Mouse (Mus musculus) testis, adult 2 months (tissue): ENCODE measurements around the gene Espnl. TPM values are rescaled to one million over a fixed set of nuclear protein-coding genes. Genes with fewer than 3 reads are reported as not detected.
A peak's percentile ranks its signal among the peaks of the same experiment; 100 is the strongest.

Source experiments
- H3K27ac ChIP-seq: fragments of 200-500 bp; 2 replicates; pipeline ENCODE4 v1.5.1; 2012; ENCODE audit warnings: low read depth, low read length; ENCODE audit not compliant: control insufficient read depth, insufficient read depth
- H3K27me3 ChIP-seq: fragments of 200-500 bp; 2 replicates; pipeline ENCODE4 v1.6.1; 2012; ENCODE audit warnings: mild to moderate bottlenecking, low read length, moderate library complexity; ENCODE audit not compliant: control insufficient read depth, insufficient read depth
- H3K36me3 ChIP-seq: fragments of 200-500 bp; 2 replicates; pipeline ENCODE4 v1.6.1; 2012; ENCODE audit warnings: mild to moderate bottlenecking, low read length; ENCODE audit not compliant: control insufficient read depth, insufficient read depth
- H3K4me1 ChIP-seq: fragments of 200-500 bp; 2 replicates; pipeline ENCODE4 v1.6.1; 2012; ENCODE audit warnings: low read length; ENCODE audit not compliant: control insufficient read depth, insufficient read depth
- H3K4me3 ChIP-seq: fragments of 200-500 bp; 2 replicates; pipeline ENCODE4 v1.5.1; 2012; ENCODE audit warnings: low read depth, mild to moderate bottlenecking, low read length, moderate library complexity, mixed read lengths; ENCODE audit not compliant: control insufficient read depth
- CTCF ChIP-seq: fragments of 200-500 bp; IDR thresholded peaks from 2 replicates; pipeline ENCODE4 v1.5.1; 2012; ENCODE audit warnings: low read depth, mild to moderate bottlenecking, inconsistent platforms, low read length, moderate library complexity; ENCODE audit not compliant: control insufficient read depth, insufficient read depth, insufficient replicate concordance
- POLR2A ChIP-seq: fragments of 200-500 bp; IDR thresholded peaks from 2 replicates; pipeline ENCODE4 v1.6.1; 2012; ENCODE audit warnings: low read depth, mild to moderate bottlenecking, inconsistent platforms, low read length, moderate library complexity; ENCODE audit not compliant: control insufficient read depth
- polyA plus RNA-seq: library from polyadenylated mRNA; depleted of rRNA; stranded (reverse); fragments of >200 nt; gene quantifications from 2 replicates; pipeline ENCODE4 v1.2.3, GENCODE M21; 2012; rRNA removed

Gene Espnl
- polyA plus RNA-seq, 1 experiment = 0.27 TPM

- Histone ChIP-seq H3K36me3 (no peaks in the 10 kb centered on the region; the same call in 1 of the 2 replicates), H3K4me1 (peaks cover 17% of the 10 kb centered on the region), H3K4me3 (no peak overlapping the region), H3K27me3 (no peaks in the 10 kb centered on the region), H3K27ac (no peak overlapping the region)
- TF ChIP-seq POLR2A (no peak), CTCF (no peak)
Measured at GRCm38 (mm10) chr1:91369408-91369807, 47.5 kb downstream of the Espnl start.

- Histone ChIP-seq H3K27ac (no peak overlapping the region), H3K27me3 (no peaks in the 10 kb centered on the region), H3K36me3 (no peaks in the 10 kb centered on the region; the same call in 1 of the 2 replicates), H3K4me1 (peaks cover 17% of the 10 kb centered on the region), H3K4me3 (no peak overlapping the region)
- TF ChIP-seq POLR2A (no peak), CTCF (no peak)
Measured at GRCm38 (mm10) chr1:91370055-91370454, 48.2 kb downstream of the Espnl start.

GRCm38 (mm10) chr1:91373414-91373835, 51.5 kb downstream of the Espnl start:
- H3K4me1 ChIP-seq = no peaks in the 10 kb centered on the region
- H3K36me3 ChIP-seq = peaks cover 1% of the 10 kb centered on the region; the same call in 1 of the 2 replicates
- H3K4me3 ChIP-seq = no peak overlapping the region
- TF ChIP-seq CTCF (no peak), POLR2A (no peak)
- no peak overlapping the region for H3K27ac ChIP-seq
- H3K27me3 ChIP-seq = no peaks in the 10 kb centered on the region

- peaks cover 4% of the 10 kb centered on the region for H3K36me3 ChIP-seq
- no peak overlapping the region for H3K4me3 ChIP-seq
- H3K27ac ChIP-seq = no peak overlapping the region
- H3K27me3 ChIP-seq = no peaks in the 10 kb centered on the region
- H3K4me1 ChIP-seq = no peaks in the 10 kb centered on the region
- TF ChIP-seq CTCF (no peak; the same call in 1 of the 2 replicates), POLR2A (no peak)
Measured at GRCm38 (mm10) chr1:91380453-91381090, 58.7 kb downstream of the Espnl start.

GRCm38 (mm10) chr1:91381091-91381471, 59.2 kb downstream of the Espnl start:
- Histone ChIP-seq H3K27me3 (no peaks in the 10 kb centered on the region), H3K4me1 (no peaks in the 10 kb centered on the region), H3K36me3 (peaks cover 4% of the 10 kb centered on the region), H3K27ac (no peak overlapping the region), H3K4me3 (no peak overlapping the region)
- TF ChIP-seq CTCF (no peak), POLR2A (no peak)

GRCm38 (mm10) chr1:91390369-91390768, 68.5 kb downstream of the Espnl start:
- no peak for TF ChIP-seq POLR2A
- TF ChIP-seq CTCF = no peak
- Histone ChIP-seq H3K4me3 (no peak overlapping the region), H3K27ac (no peak overlapping the region), H3K36me3 (no peaks in the 10 kb centered on the region; the same call in 1 of the 2 replicates), H3K4me1 (no peaks in the 10 kb centered on the region), H3K27me3 (no peaks in the 10 kb centered on the region)

DNA sequence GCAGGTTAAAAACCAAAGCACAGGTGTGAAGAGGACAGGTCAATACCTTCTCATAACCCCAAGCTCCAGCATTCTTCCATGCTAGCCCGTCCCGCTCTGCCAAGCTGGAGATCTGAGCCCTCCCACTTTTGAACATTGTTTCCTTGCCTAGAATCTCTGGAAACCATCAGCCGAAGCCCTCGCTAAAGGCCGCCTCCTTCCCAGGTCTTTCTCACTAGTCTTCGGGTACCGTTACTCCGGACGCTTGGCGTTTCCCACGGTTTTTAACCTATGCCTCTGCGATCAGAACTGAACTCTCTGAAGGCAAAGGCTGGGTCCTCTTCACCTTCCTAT, 76.0 kb downstream of the Espnl start:
- Histone ChIP-seq H3K36me3 (no peaks in the 10 kb centered on the region), H3K4me1 (peaks cover 4% of the 10 kb centered on the region), H3K4me3 (peak overlapping the region; percentile 81), H3K27me3 (no peaks in the 10 kb centered on the region), H3K27ac (peak overlapping the region; percentile 69)
- TF ChIP-seq POLR2A = no peak
- TF ChIP-seq CTCF = no peak

Other genes with a start within 250 kb of the Espnl start
- 11.7 and 14.4 TPM in 2 replicates for gene Rbm44, start 177.0 kb upstream of the Espnl start, polyA plus RNA-seq
- 2.1 and 12.8 TPM in 2 replicates for gene Ramp1, start 142.3 kb upstream of the Espnl start, polyA plus RNA-seq
- gene Ube2f, start 71.8 kb upstream of the Espnl start, polyA plus RNA-seq = 159 and 164 TPM in 2 replicates
- 13.3 and 18.0 TPM in 2 replicates for gene Scly, start 23.7 kb upstream of the Espnl start, polyA plus RNA-seq
- gene Klhl30, start 28.9 kb downstream of the Espnl start, polyA plus RNA-seq = 0.21 and 0.31 TPM in 2 replicates
- 0.90 and 1.2 TPM in 2 replicates for gene Erfe, start 44.4 kb downstream of the Espnl start, polyA plus RNA-seq
- gene Ilkap, start 76.7 kb downstream of the Espnl start, polyA plus RNA-seq = 20.0 and 20.2 TPM in 2 replicates
- gene Hes6, start 92.0 kb downstream of the Espnl start, polyA plus RNA-seq = 5.1 and 5.6 TPM in 2 replicates
- gene Per2, start 137.2 kb downstream of the Espnl start, polyA plus RNA-seq = 3.4 and 4.2 TPM in 2 replicates
- gene Traf3ip1, start 172.6 kb downstream of the Espnl start, polyA plus RNA-seq = 32.0 and 32.5 TPM in 2 replicates
- 99.1 and 121 TPM in 2 replicates for gene Asb1, start 218.5 kb downstream of the Espnl start, polyA plus RNA-seq